Mouse (Mus musculus) lung, adult 2 months (tissue): ENCODE data around the gene Wdr45b.

ENCODE experiments used
- CTCF ChIP-seq: fragments of 200-500 bp; IDR thresholded peaks from 2 replicates; pipeline ENCODE4 v1.5.1; 2011; ENCODE audit warnings: mild to moderate bottlenecking, low read length, control low read depth; ENCODE audit not compliant: insufficient read depth
- POLR2A ChIP-seq: fragments of 200-500 bp; IDR thresholded peaks from 2 replicates; pipeline ENCODE4 v1.6.1; 2011; ENCODE audit warnings: low read depth, mild to moderate bottlenecking, control low read depth, low read length, borderline replicate concordance; ENCODE audit errors: extremely low read depth

DNA sequence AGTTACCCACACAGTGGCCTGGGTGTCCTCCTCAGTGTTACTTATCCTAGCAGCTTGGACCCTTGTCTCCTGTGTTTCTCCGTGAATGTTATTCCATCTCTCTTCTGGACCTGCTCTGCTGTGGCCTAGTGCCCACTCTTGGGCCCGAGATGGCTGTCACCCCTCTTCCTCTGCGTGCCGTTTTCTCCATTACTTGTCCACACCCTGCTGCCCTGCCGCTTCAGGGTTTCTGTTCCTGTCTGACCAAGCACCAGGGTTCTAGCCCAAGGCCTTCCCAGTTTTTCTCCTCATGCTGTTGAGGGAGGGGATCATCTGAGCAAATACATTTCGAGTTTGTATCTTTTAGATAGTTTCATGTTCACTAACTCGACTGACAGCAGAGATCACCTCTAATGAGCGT, 76.7 kb downstream of the Wdr45b start:
- TF ChIP-seq CTCF = no peak
- no peak for TF ChIP-seq POLR2A
